Mouse (Mus musculus) megakaryocyte, embryonic 14.5 days (primary cell): Measurements from ENCODE around the gene Nucb1.

ENCODE experiments used
- FLI1 ChIP-seq: IDR thresholded peaks from 2 replicates; pipeline ENCODE4 v1.6.1; 2012; ENCODE audit warnings: low read length, inconsistent platforms, mixed read lengths
- GATA1 ChIP-seq: IDR thresholded peaks from 3 replicates; pipeline ENCODE4 v1.6.1; 2012; ENCODE audit warnings: mixed read lengths, low read length, inconsistent platforms, borderline replicate concordance

DNA sequence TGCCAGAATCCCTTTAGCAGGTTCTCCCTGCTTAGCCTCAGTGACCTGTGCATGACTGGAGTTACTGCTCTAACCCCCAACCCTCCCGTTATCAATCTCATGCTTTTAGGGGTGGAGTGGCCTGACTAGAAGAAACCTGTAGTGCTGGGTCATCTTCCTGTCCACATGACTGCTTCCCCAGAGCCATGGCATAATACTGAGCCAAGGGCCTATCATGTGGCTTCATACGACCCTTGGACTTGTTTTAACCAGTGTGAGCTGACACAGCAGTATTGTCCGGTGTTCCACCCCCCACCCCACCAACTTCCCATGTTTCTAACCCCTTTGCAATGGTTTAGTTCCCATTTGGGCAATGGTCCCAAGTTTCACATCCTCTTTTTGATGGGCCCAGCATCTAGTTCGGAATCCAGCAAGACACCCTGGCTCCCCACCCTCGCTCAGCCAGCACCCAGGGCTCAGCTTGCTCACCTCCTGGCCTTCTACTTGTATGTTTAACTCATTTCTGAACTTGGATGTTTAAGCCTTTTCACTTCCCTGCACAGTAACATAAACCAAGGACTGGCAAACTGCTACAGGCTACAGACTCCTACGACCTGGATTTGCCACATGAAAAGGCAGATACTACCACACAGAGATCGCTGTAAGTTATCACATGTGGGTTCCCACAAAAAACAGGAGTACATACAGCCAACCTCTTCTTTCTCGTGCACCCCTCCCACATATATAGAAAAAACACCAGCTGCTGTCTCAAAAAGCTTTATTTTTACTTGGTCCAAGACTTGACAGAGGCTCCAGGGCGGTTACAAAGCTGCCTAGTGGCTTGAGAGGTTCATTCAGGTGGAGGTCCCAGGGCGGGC lies 52.8 kb downstream of the Nucb1 start:
- TF ChIP-seq GATA1: no peak
- TF ChIP-seq FLI1: no peak
